Mouse (Mus musculus) T-helper 2 cell (primary cell): ENCODE results near the gene Nanos2.

Experiments used
- in situ Hi-C: fragments of 300-600 bp; cut with MboI, MseI; formaldehyde crosslinking; loops from one replicate; pipeline ENCODE4 v1.15.1; 2025; ENCODE audit warnings: high pct_unique_total_duplicates

Nanos2 gene

GRCm38 (mm10) chr7:18987100-18987499 is at the start of gene Nanos2:
TSS of gene Nanos2 (plus strand) at chr7:18987400.
- in situ Hi-C loops, result no loop called here

GRCm38 (mm10) chr7:18942376-18942775 is 44.8 kb upstream of the Nanos2 start:
- in situ Hi-C loops, result no loop called here

GRCm38 (mm10) chr7:18942815-18943214 is 44.4 kb upstream of the Nanos2 start:
- in situ Hi-C loops, result no loop called here

- in situ Hi-C loops, result no loop called here
These were observed 39.0 kb upstream of the Nanos2 start for GRCm38 (mm10) chr7:18948151-18948550.

GRCm38 (mm10) chr7:18949781-18950522 is 37.2 kb upstream of the Nanos2 start:
- in situ Hi-C loops, result no loop called here

- in situ Hi-C loops, result no loop called here
These were observed 36.5 kb upstream of the Nanos2 start for GRCm38 (mm10) chr7:18950523-18951315.

GRCm38 (mm10) chr7:18951397-18951796 is 35.8 kb upstream of the Nanos2 start:
- in situ Hi-C loops, result no loop called here

- in situ Hi-C loops, result no loop called here
These were observed 29.4 kb upstream of the Nanos2 start for GRCm38 (mm10) chr7:18957569-18958383.

GRCm38 (mm10) chr7:18958384-18958766 is 28.8 kb upstream of the Nanos2 start:
- in situ Hi-C loops, result no loop called here

- in situ Hi-C loops, result no loop called here
These were observed 27.8 kb upstream of the Nanos2 start for GRCm38 (mm10) chr7:18959446-18959845.

GRCm38 (mm10) chr7:18962171-18962792 is 24.9 kb upstream of the Nanos2 start:
- in situ Hi-C loops, result loop anchor here (5.0 kb wide), 2 partner anchors 35 to 55 kb away; no protein-coding TSS in a partner anchor

- in situ Hi-C loops, result loop anchor here (5.0 kb wide), 2 partner anchors 35 to 55 kb away; no protein-coding TSS in a partner anchor
These were observed 24.4 kb upstream of the Nanos2 start for GRCm38 (mm10) chr7:18962795-18963194.

- in situ Hi-C loops, result loop anchor here (5.0 kb wide), 2 partner anchors 34 to 56 kb away; no protein-coding TSS in a partner anchor
These were observed 23.8 kb upstream of the Nanos2 start for GRCm38 (mm10) chr7:18963294-18963843.

GRCm38 (mm10) chr7:18965312-18965711 is 21.9 kb upstream of the Nanos2 start:
- in situ Hi-C loops, result no loop called here

- in situ Hi-C loops, result no loop called here
These were observed 19.6 kb upstream of the Nanos2 start for GRCm38 (mm10) chr7:18967603-18968002.

GRCm38 (mm10) chr7:18970956-18971355 is 16.2 kb upstream of the Nanos2 start:
- in situ Hi-C loops, result no loop called here

GRCm38 (mm10) chr7:18978381-18978780 is 8.8 kb upstream of the Nanos2 start:
- in situ Hi-C loops, result no loop called here

GRCm38 (mm10) chr7:18986503-18986902 is 697 bp upstream of the Nanos2 start:
- in situ Hi-C loops, result no loop called here

- in situ Hi-C loops, result no loop called here
These were observed 547 bp downstream of the Nanos2 start for GRCm38 (mm10) chr7:18987747-18988146.

- in situ Hi-C loops, result no loop called here
These were observed 1.6 kb downstream of the Nanos2 start for GRCm38 (mm10) chr7:18988780-18989179.

- in situ Hi-C loops, result no loop called here
These were observed 2.8 kb downstream of the Nanos2 start for GRCm38 (mm10) chr7:18989995-18990394.
